Mouse (Mus musculus): ENCODE data around the gene Zbtb20.

Gene Zbtb20

GRCm38 (mm10) chr16:43620359-43620758 is 744.7 kb downstream of the Zbtb20 start:
- DNase-seq = no peak

DNA sequence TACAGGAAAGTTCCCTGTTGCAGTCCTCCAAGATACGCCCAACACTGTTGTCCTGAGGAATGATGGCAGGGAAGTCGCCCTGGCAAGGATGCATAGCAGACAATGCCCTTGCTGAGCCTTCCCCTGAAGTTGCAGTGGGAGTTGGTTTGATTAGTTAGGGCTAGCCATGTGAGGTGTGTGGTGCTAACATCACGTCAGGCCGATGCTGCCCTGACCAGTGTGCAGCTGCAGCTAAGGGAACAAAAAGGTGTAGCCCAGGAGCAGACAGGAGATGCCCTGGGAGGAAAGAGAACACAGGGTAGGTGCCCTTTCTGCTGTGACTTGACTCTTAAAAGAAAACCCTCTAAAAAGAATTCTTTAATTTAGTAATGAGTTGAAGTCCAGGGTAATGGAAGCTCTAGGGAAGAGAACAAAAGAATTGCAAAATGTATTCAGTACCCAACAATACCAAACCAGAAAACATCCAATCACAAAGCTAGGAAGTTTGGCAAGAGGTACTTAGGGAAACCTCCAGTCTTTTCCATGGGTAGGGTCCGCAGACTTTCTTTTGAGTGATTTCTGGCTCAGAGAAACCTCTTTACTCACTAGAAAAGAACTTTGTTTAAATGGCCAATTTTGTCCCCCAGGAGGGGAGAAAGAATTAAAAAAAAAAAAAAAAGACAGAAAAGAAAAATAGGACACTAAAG is 747.8 kb downstream of the Zbtb20 start:
- DNase-seq = no peak

GRCm38 (mm10) chr16:43624876-43625275 is 749.2 kb downstream of the Zbtb20 start:
- no peak for DNase-seq

- DNase-seq = no peak
Measured at GRCm38 (mm10) chr16:43625289-43625688, 749.6 kb downstream of the Zbtb20 start.

DNA sequence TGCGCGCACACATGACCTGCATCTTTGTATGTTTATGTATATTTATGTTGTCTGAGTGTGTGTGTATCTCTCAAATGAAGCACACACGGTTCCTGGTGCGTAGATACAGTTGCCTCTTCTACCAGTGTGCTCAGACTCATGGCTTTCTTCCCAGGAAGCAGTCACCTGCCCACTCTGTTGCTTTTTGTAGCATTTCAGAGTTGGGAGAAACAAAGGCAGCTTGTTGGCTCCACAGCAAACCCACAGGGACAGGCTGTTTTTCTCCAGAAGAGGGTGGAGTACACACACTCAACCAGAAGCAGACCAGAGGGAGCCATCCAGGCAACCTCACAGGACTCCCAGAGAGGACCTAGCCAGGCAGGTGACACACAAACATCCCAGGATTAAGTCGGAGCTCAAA is 750.3 kb downstream of the Zbtb20 start:
- no peak for DNase-seq

GRCm38 (mm10) chr16:43628662-43629061 is 753.0 kb downstream of the Zbtb20 start:
- no peak for DNase-seq

DNA sequence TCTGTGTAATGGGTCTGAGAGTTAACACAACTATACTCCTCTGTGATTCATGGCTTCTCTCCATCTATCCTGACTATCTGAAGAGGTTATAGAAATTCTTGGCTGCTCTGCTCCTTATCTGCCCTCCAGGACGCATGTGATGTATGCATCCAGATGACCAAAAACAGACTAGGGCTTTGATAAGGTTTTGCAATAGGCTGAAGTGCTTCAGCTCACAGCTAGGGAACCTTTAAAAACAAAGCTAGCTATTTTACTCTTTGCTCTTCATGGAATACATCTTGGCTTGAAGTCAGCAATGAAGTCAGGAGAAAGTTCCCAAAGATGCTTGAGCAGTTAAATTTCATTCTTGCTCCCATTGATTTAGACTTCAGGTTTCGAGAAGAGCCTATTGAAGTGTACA is 756.1 kb downstream of the Zbtb20 start:
- DNase-seq = no peak

- no peak for DNase-seq
Measured at GRCm38 (mm10) chr16:43634037-43634436, 758.4 kb downstream of the Zbtb20 start.

- DNase-seq = no peak
Measured at GRCm38 (mm10) chr16:43637241-43637640, 761.6 kb downstream of the Zbtb20 start.

GRCm38 (mm10) chr16:43638406-43639049 is 762.8 kb downstream of the Zbtb20 start:
- no peak for DNase-seq

DNA sequence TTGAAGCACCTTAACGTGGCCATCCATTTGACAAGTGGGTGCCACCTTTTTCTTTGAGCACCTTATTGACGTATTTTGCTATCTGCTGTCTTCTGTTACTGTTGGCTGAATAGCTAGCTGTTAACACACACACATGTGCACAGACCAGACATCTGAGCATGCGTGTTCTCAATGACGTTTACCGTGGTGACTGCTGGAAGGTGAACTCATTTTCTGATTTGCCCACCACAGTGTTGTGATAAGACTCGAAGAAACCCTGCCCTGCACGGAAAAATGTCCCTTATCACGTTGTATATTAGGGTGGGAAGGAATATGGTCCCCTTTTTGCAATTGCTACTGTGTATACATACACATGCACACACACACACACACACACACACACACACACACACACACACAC is 765.5 kb downstream of the Zbtb20 start:
- no peak for DNase-seq

DNA sequence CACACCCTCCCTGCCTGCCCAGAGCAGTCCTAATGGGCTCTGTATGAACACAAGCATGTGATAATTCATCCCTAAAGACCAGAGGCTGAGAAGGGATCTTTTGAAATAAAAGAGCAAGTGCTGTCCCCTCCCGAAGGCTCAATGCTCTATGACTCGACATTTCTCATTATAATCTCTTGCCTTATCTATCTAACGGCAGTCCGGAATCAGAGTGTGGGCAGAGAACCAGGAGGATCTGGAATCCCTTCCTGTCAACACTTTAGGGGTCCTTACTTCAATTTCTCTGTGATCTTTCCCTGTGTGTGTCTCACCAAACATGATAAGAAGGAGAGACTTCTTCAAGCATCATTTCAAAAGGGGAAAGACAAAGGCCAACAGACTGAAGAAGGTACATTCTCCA is 770.2 kb downstream of the Zbtb20 start:
- DNase-seq = no peak

- DNase-seq = no peak
Measured at GRCm38 (mm10) chr16:43646943-43647342, 771.3 kb downstream of the Zbtb20 start.

GRCm38 (mm10) chr16:43647641-43648040 is 772.0 kb downstream of the Zbtb20 start:
- no peak for DNase-seq

DNA sequence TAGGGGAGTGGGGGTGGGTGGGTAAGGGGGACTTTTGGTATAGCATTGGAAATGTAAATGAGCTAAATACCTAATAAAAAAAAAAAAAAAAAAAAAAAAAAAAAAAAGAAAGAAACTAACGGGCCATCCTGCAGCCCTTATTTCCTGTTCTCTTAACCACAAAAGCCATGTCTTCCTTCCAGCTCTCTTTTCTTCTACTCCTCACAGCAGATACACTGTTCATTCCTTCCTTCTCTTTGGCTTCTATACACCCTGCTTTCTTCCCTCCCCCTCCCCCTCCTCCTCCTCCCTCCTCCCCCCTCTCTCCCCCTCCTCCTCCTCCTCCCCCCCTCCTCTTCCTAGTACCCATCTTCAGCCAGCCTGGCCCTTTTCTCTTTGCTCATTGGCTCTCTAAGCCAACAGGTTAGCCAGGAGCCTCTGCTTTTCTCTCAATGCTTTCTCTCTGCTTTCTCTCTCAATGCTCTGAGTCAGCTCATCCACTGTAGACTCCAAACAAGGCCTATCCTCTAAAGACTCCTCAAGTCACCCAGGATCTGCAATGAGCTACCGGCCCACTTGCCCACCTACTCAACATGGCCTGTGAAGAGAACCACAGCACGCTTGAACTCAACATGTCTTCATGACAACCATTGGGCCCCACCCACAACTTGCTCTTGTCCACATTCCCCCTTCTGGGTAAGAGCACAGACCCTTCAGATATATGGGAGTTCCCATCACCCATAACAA is 774.8 kb downstream of the Zbtb20 start:
- no peak for DNase-seq

- no peak for DNase-seq
Measured at GRCm38 (mm10) chr16:43653288-43653687, 777.6 kb downstream of the Zbtb20 start.

DNA sequence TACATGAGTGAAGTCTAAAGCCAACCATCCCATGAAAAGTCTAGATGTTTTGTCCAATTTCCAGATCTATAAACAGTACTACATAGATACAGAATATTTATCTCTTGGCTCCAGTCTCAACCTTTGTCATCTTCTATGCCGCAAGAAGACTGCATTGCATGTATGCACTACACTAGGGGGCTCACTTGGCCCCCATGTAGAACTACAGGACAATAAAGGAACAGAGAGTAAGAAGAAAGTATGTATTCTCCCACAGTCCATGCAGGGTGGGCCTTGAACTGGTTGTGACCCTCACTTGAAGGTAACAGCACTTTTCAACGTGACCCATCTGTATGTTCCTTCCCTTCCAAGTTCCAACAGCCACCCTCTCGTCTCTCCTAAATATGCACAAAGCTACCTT is 778.6 kb downstream of the Zbtb20 start:
- DNase-seq = no peak

DNA sequence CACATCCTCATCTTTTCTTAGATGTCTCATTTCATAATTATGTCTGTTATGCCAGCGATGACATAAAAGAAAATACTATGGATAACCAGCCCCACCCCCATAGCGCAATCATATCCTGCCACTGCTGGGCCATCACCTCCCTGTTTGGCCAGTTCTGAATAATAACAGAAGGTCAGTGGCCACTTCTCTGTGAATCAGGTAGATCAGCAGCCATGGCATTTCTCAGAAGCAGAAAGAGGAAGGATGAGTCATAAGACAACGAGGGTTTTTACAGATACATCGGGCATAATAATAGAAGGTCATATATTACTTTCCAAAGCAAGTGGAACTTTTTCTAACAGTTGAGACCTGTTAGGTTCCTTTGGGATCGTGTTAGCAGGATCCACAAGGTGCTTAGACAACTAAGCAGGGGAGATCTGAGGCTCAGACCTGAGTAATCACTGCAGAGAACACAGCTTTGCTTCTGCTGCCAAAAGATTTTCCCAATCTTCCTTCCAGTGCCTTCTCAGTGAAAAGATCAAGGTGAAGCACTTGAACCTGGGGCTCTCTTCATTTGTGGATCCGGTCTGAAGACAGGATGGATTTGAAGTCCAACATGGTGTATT is 779.6 kb downstream of the Zbtb20 start:
- no peak for DNase-seq

DNA sequence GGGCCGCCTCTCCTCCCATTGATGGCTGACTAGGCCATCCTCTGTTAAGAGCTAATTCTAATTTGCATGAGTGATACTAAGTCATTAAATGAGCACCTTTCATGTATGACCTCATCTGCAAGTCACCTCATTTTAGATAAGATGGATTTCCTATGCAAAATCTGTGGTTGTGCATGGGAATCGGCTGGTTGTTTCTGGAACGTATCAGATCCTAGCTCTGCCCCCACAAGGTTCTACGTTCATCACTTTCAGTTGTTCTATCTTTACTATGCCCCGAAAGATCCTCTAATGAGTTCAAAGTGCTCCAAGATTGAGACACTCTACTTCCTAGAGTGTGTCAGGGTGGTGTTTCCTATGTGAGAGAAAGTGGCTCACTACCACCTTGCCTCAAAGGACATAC is 785.9 kb downstream of the Zbtb20 start:
- DNase-seq = no peak

GRCm38 (mm10) chr16:43662124-43663004 is 786.7 kb downstream of the Zbtb20 start:
- no peak for DNase-seq

DNA sequence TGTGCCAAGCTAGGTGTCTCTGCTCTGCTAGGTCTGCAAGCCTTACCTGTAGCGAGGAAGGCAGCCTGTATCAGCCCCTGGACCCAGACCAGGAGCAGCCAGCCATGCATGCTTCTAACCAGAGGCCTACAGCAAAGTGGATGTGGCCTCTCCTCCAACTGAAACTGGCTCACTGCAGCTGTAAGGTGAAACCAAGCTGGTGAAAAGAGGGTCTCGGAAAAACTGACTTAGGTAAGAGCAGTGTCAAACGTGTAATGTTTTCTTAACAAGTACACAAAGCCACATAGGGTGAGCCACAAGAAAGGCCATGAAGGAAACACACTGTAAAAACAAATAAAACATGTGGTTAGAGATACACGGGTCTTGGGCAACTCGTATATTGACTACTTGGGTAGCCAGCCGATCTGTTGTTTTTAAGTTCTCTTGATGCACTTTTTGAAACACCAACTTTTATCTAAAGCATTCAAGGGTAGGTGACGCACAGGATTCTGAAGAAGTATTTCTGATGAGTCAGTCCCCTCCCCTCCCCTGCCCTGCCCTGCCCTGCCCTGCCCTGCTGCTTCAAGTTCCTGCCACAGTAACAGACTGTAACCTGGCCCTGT is 788.4 kb downstream of the Zbtb20 start, which contains the start of gene Tigit:
Gene Tigit, minus strand, starts transcription at position 169 of the 602 bp plus-strand sequence.
- no peak for DNase-seq

- DNase-seq = no peak
Measured at GRCm38 (mm10) chr16:43664861-43665260, 789.2 kb downstream of the Zbtb20 start.
